Mouse (Mus musculus) ES-Bruce4 (cell line): ENCODE results near the gene Tiam1.

Source experiments
- CTCF ChIP-seq: IDR thresholded peaks from one replicate; pipeline ENCODE4 v1.8.1; 2011; ENCODE audit warnings: low read depth, low read length
- EP300 ChIP-seq: IDR thresholded peaks from 2 replicates; pipeline ENCODE4 v1.6.1; 2011; ENCODE audit warnings: low read depth, low read length; ENCODE audit not compliant: insufficient read depth
- POLR2A ChIP-seq: IDR thresholded peaks from one replicate; pipeline ENCODE4 v1.8.1; 2011; ENCODE audit warnings: low read length; ENCODE audit not compliant: insufficient read depth

DNA sequence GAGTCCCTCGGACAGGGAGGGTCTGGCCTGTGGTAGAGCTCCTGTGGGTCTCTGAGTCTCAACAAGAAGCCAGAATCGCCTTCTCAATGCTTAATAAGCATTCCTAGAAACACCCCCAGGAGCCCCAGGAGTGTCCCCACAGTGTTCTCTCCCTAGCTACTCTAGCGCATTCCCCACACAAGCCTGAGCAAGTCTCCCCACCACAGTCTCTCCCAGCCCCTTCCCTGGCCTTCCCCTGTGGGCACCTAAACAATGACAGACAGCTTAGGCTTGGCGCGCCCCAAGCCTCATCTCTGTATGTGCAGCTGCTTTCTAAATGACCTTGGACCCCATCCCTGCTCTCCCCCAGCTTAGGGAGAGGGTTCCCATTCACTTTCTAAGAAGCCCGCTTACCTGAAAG lies 7.3 kb upstream of the Tiam1 start:
- no peak for TF ChIP-seq POLR2A
- no peak for TF ChIP-seq CTCF
- TF ChIP-seq EP300 = no peak
